Mouse (Mus musculus) spleen, embryonic (tissue): ENCODE results near the gene Fezf2.

ENCODE experiments used
- CTCF ChIA-PET: fragments of 350-600 bp; sonication (Branson Sonifier 250); formaldehyde crosslinking; loops from one replicate; lab custom pipeline; 2022; lab: Charles Lee

Gene Fezf2

GRCm38 (mm10) chr14:12342458-12343131 is 5.4 kb downstream of the Fezf2 start:
- CTCF ChIA-PET: no interaction called here

- CTCF ChIA-PET: no interaction called here
Measured at GRCm38 (mm10) chr14:12341789-12342457, 6.1 kb downstream of the Fezf2 start.

- CTCF ChIA-PET: no interaction called here
Measured at GRCm38 (mm10) chr14:12341075-12341788, 6.8 kb downstream of the Fezf2 start.

GRCm38 (mm10) chr14:12340238-12341074 is 7.5 kb downstream of the Fezf2 start:
- CTCF ChIA-PET: no interaction called here

GRCm38 (mm10) chr14:12338811-12339565 is 9.0 kb downstream of the Fezf2 start:
- CTCF ChIA-PET: no interaction called here

GRCm38 (mm10) chr14:12337998-12338809 is 9.8 kb downstream of the Fezf2 start:
- CTCF ChIA-PET: no interaction called here

GRCm38 (mm10) chr14:12337421-12337997 is 10.5 kb downstream of the Fezf2 start:
- CTCF ChIA-PET: no interaction called here

GRCm38 (mm10) chr14:12334925-12335324 is 13.1 kb downstream of the Fezf2 start:
- CTCF ChIA-PET: no interaction called here

GRCm38 (mm10) chr14:12333622-12334021 is 14.4 kb downstream of the Fezf2 start:
- CTCF ChIA-PET: no interaction called here

- CTCF ChIA-PET: no interaction called here
Measured at GRCm38 (mm10) chr14:12303106-12303505, 44.9 kb downstream of the Fezf2 start.

- CTCF ChIA-PET: no interaction called here
Measured at GRCm38 (mm10) chr14:12300677-12301076, 47.3 kb downstream of the Fezf2 start.

- CTCF ChIA-PET: no interaction called here
Measured at GRCm38 (mm10) chr14:12300275-12300674, 47.7 kb downstream of the Fezf2 start.

GRCm38 (mm10) chr14:12299654-12300053 is 48.3 kb downstream of the Fezf2 start:
- CTCF ChIA-PET: no interaction called here

GRCm38 (mm10) chr14:12299171-12299570 is 48.8 kb downstream of the Fezf2 start:
- CTCF ChIA-PET: no interaction called here

- CTCF ChIA-PET: no interaction called here
Measured at GRCm38 (mm10) chr14:12296391-12296790, 51.6 kb downstream of the Fezf2 start.
